Mouse (Mus musculus) midbrain, embryonic 10.5 days (tissue): ENCODE measurements around the gene Mgat4e. TPM values are rescaled to one million over a fixed set of nuclear protein-coding genes. Genes with fewer than 3 reads are reported as not detected.

Experiments used
- DNase-seq: peaks from one replicate; pipeline ENCODE4 v3.0.0-alpha.2; 2017; ENCODE audit warnings: low spot score
- H3K27ac ChIP-seq: fragments of 300-500 bp; sonication (generic); replicated peaks from 2 replicates; pipeline ENCODE4 v1.5.1; 2016; ENCODE audit warnings: mild to moderate bottlenecking
- H3K27me3 ChIP-seq: fragments of 300-500 bp; sonication (generic); 2 replicates; pipeline ENCODE4 v1.6.1; 2016; ENCODE audit warnings: low read depth, mild to moderate bottlenecking; ENCODE audit not compliant: poor library complexity, severe bottlenecking
- H3K36me3 ChIP-seq: fragments of 300-500 bp; sonication (generic); 2 replicates; pipeline ENCODE4 v1.6.1; 2016; ENCODE audit warnings: mild to moderate bottlenecking, moderate library complexity
- H3K4me1 ChIP-seq: fragments of 300-500 bp; sonication (generic); 2 replicates; pipeline ENCODE4 v1.6.1; 2016
- H3K4me3 ChIP-seq: fragments of 300-500 bp; sonication (generic); 2 replicates; pipeline ENCODE4 v1.5.1; 2016; ENCODE audit warnings: mild to moderate bottlenecking, moderate library complexity
- H3K9me3 ChIP-seq: fragments of 300-500 bp; sonication (generic); replicated peaks from 2 replicates; pipeline ENCODE4 v1.6.1; 2016; ENCODE audit warnings: mild to moderate bottlenecking
- WGBS: fragments of 180-500 bp; shearing (Covaris S2); methylation state at CpG from one replicate; pipeline ENCODE4 v1.1.7; 2016; 5-methylcytosine and 5-hydroxymethylcytosine counted together
- polyA plus RNA-seq: library from polyadenylated mRNA; unstranded; fragments of >200 nt; fragmentation: Nextera tagmentation; extraction: Ambion mirVana; gene quantifications from 2 replicates; pipeline ENCODE4 v1.2.1, GENCODE M21; 2016

Gene Mgat4e
- polyA plus RNA-seq, 1 experiment from 2014 or later = not detected

- no peak for DNase-seq
- Histone ChIP-seq H3K36me3 (no peaks in the 10 kb centered on the region), H3K4me3 (no peak overlapping the region), H3K27me3 (no peaks in the 10 kb centered on the region), H3K9me3 (no peaks in the 10 kb centered on the region), H3K4me1 (peaks cover 47% of the 10 kb centered on the region), H3K27ac (no peak overlapping the region)
- WGBS = 88% methylated on average over 3 of the region's 3 CpGs
These were observed 14.2 kb upstream of the Mgat4e start for GRCm38 (mm10) chr1:134563726-134564125.

GRCm38 (mm10) chr1:134562457-134562856, 13.0 kb upstream of the Mgat4e start:
- H3K4me1 ChIP-seq = peaks cover 47% of the 10 kb centered on the region
- H3K9me3 ChIP-seq = no peaks in the 10 kb centered on the region
- H3K27me3 ChIP-seq = no peaks in the 10 kb centered on the region
- DNase-seq = no peak
- peak overlapping the region; percentile 99 for H3K27ac ChIP-seq
- H3K36me3 ChIP-seq = no peaks in the 10 kb centered on the region
- peak overlapping the region; percentile 98 for H3K4me3 ChIP-seq

- WGBS = 10% methylated on average over 7 of the region's 7 CpGs
- Histone ChIP-seq H3K27ac (peak overlapping the region; percentile 99), H3K4me1 (peaks cover 50% of the 10 kb centered on the region), H3K4me3 (peak overlapping the region; percentile 98), H3K27me3 (no peaks in the 10 kb centered on the region), H3K9me3 (no peaks in the 10 kb centered on the region), H3K36me3 (no peaks in the 10 kb centered on the region)
- no peak for DNase-seq
These were observed 12.3 kb upstream of the Mgat4e start for GRCm38 (mm10) chr1:134561770-134562143.

GRCm38 (mm10) chr1:134560801-134561769, 11.6 kb upstream of the Mgat4e start:
- H3K4me1 ChIP-seq = peaks cover 54% of the 10 kb centered on the region
- peak overlapping the region; percentile 98 for H3K4me3 ChIP-seq
- WGBS = under 1% methylated on average over 50 of the region's 76 CpGs
- H3K27ac ChIP-seq = peak overlapping the region; percentile 99
- no peaks in the 10 kb centered on the region for H3K9me3 ChIP-seq
- no peaks in the 10 kb centered on the region for H3K36me3 ChIP-seq
- no peaks in the 10 kb centered on the region for H3K27me3 ChIP-seq
- peak; percentile 68 for DNase-seq

GRCm38 (mm10) chr1:134560396-134560795, 10.9 kb upstream of the Mgat4e start:
- Histone ChIP-seq H3K36me3 (no peaks in the 10 kb centered on the region), H3K9me3 (no peaks in the 10 kb centered on the region), H3K27ac (peak overlapping the region; percentile 99), H3K4me3 (peak overlapping the region; percentile 98), H3K4me1 (peaks cover 54% of the 10 kb centered on the region), H3K27me3 (peaks cover 5% of the 10 kb centered on the region)
- no peak for DNase-seq
- WGBS = under 1% methylated on average over 50 of the region's 50 CpGs

- H3K9me3 ChIP-seq = no peaks in the 10 kb centered on the region
- under 1% methylated on average over 33 of the region's 34 CpGs for WGBS
- peaks cover 57% of the 10 kb centered on the region for H3K4me1 ChIP-seq
- peaks cover 9% of the 10 kb centered on the region for H3K27me3 ChIP-seq
- DNase-seq = peak; percentile 90
- H3K4me3 ChIP-seq = peak within 1 kb of the TSS; percentile 98
- H3K36me3 ChIP-seq = no peaks in the 10 kb centered on the region
- H3K27ac ChIP-seq = peak within 1 kb of the TSS; percentile 99
These were observed 10.5 kb upstream of the Mgat4e start, which contains the start of gene Kdm5b for GRCm38 (mm10) chr1:134559976-134560375. Kdm5b (plus strand) TSS chr1:134560171.

- H3K9me3 ChIP-seq = no peaks in the 10 kb centered on the region
- H3K27me3 ChIP-seq = peaks cover 15% of the 10 kb centered on the region
- peaks cover 57% of the 10 kb centered on the region for H3K4me1 ChIP-seq
- H3K4me3 ChIP-seq = peak overlapping the region; percentile 98; the same call in 1 of the 2 replicates
- H3K36me3 ChIP-seq = no peaks in the 10 kb centered on the region
- 75% methylated on average over 3 of the region's 3 CpGs for WGBS
- no peak overlapping the region for H3K27ac ChIP-seq
- no peak for DNase-seq
These were observed 9.7 kb upstream of the Mgat4e start for GRCm38 (mm10) chr1:134559226-134559625.

- Histone ChIP-seq H3K27me3 (peaks cover 15% of the 10 kb centered on the region), H3K9me3 (no peaks in the 10 kb centered on the region), H3K4me1 (peaks cover 53% of the 10 kb centered on the region), H3K4me3 (no peak overlapping the region), H3K36me3 (no peaks in the 10 kb centered on the region), H3K27ac (no peak overlapping the region)
- 30% methylated on average over 5 of the region's 5 CpGs for WGBS
- no peak for DNase-seq
These were observed 9.0 kb upstream of the Mgat4e start for GRCm38 (mm10) chr1:134558511-134558910.

- peak overlapping the region; percentile 87 for H3K27ac ChIP-seq
- under 1% methylated on average over 35 of the region's 35 CpGs for WGBS
- H3K9me3 ChIP-seq = no peaks in the 10 kb centered on the region
- H3K4me1 ChIP-seq = peaks cover 38% of the 10 kb centered on the region
- H3K4me3 ChIP-seq = peak overlapping the region; percentile 75
- H3K27me3 ChIP-seq = peaks cover 15% of the 10 kb centered on the region
- no peaks in the 10 kb centered on the region for H3K36me3 ChIP-seq
- peak; percentile 98 for DNase-seq
These were observed 7.3 kb upstream of the Mgat4e start for GRCm38 (mm10) chr1:134556671-134557218.

- Histone ChIP-seq H3K9me3 (no peaks in the 10 kb centered on the region), H3K4me1 (peaks cover 34% of the 10 kb centered on the region), H3K27me3 (peaks cover 15% of the 10 kb centered on the region), H3K36me3 (no peaks in the 10 kb centered on the region), H3K27ac (peak overlapping the region; percentile 87), H3K4me3 (peak overlapping the region; percentile 75)
- 1% methylated on average over 46 of the region's 46 CpGs for WGBS
- DNase-seq = peak; percentile 19
These were observed 6.6 kb upstream of the Mgat4e start for GRCm38 (mm10) chr1:134555871-134556670.

- peak overlapping the region; percentile 18; the same call in 1 of the 2 replicates for H3K4me3 ChIP-seq
- H3K36me3 ChIP-seq = no peaks in the 10 kb centered on the region
- 40% methylated on average over 13 of the region's 13 CpGs for WGBS
- H3K27me3 ChIP-seq = peaks cover 15% of the 10 kb centered on the region
- H3K4me1 ChIP-seq = peaks cover 34% of the 10 kb centered on the region
- H3K9me3 ChIP-seq = no peaks in the 10 kb centered on the region
- DNase-seq = no peak
- no peak overlapping the region for H3K27ac ChIP-seq
These were observed 5.9 kb upstream of the Mgat4e start for GRCm38 (mm10) chr1:134555240-134555870.

- 80% methylated on average over 3 of the region's 3 CpGs for WGBS
These were observed 2.9 kb upstream of the Mgat4e start for GRCm38 (mm10) chr1:134552396-134552795.

More at GRCm38 (mm10) chr1:134552396-134552795, 2.9 kb upstream of the Mgat4e start:
- Histone ChIP-seq H3K9me3 (no peaks in the 10 kb centered on the region), H3K4me1 (peaks cover 20% of the 10 kb centered on the region), H3K36me3 (no peaks in the 10 kb centered on the region), H3K27me3 (peaks cover 15% of the 10 kb centered on the region), H3K27ac (no peak overlapping the region), H3K4me3 (no peak overlapping the region)
- DNase-seq = no peak
